Mouse (Mus musculus): ENCODE results near the gene Ackr1.

DNA sequence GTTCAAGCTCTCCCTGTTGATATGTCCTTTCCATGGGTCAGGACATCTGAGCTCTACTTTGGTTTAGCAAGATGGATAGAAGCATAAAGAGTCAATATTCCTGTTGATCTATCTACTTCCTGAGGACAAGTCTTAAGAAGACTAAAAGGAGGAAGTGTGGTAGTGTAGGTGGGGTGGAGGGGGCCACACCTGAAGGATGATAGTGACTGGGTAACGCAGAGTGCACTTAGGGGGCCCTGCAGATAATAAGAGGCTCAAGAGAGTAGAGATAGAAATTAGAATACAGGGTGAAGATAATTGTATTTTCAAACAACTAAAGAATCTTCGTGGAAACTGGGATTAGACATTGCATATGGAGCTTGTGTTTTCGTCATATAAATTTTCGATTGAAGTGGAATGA, 11.6 kb upstream of the Ackr1 start:
- TF ChIP-seq CTCF (IDR thresholded peaks at IDR 0.05; ENCODE audit: control insufficient read depth, insufficient read depth, insufficient replicate concordance, low read depth, low read length) (no peak), POLR2A (IDR thresholded peaks at IDR 0.05; ENCODE audit: control insufficient read depth, low read depth, low read length) (no peak)
